Mouse (Mus musculus) forebrain, postnatal 0 days (tissue): ENCODE results near the gene Rab10. TPM values are rescaled to one million over a fixed set of nuclear protein-coding genes. Genes with fewer than 3 reads are reported as not detected.
"Not testable (repeated sequence)": the region's sequence is repeated elsewhere in the genome, so short reads cannot be mapped to it uniquely, and the experiment has no call there.

Source experiments
- ATAC-seq: fragments of 200-750 bp; cut with Nextera tagmentation; 2 replicates; pipeline ENCODE4 v1.8.0; 2017; ENCODE audit warnings: mild to moderate bottlenecking, moderate library complexity
- DNase-seq: peaks from one replicate; pipeline ENCODE4 v3.0.0-alpha.2; 2015
- H3K27ac ChIP-seq: fragments of 300-500 bp; sonication (generic); 2 replicates; pipeline ENCODE4 v1.5.1; 2014; ENCODE audit warnings: low read depth, mild to moderate bottlenecking, antibody characterized with exemption, low read length, moderate library complexity, mixed read lengths
- H3K27me3 ChIP-seq: fragments of 300-500 bp; sonication (generic); 2 replicates; pipeline ENCODE4 v1.6.1; 2014; ENCODE audit warnings: mild to moderate bottlenecking, low read length, mixed read lengths; ENCODE audit not compliant: insufficient read depth
- H3K36me3 ChIP-seq: fragments of 300-500 bp; sonication (generic); 2 replicates; pipeline ENCODE4 v1.6.1; 2014; ENCODE audit warnings: mild to moderate bottlenecking, moderate library complexity; ENCODE audit not compliant: insufficient read depth
- H3K4me1 ChIP-seq: fragments of 300-500 bp; sonication (generic); 2 replicates; pipeline ENCODE4 v1.6.1; 2014; ENCODE audit warnings: antibody characterized with exemption; ENCODE audit not compliant: insufficient read depth
- H3K4me2 ChIP-seq: fragments of 300-500 bp; sonication (generic); 2 replicates; pipeline ENCODE4 v1.6.1; 2014; ENCODE audit warnings: low read depth, mild to moderate bottlenecking, moderate library complexity
- H3K4me3 ChIP-seq: fragments of 300-500 bp; sonication (generic); 2 replicates; pipeline ENCODE4 v1.5.1; 2014; ENCODE audit warnings: low read depth, low read length, mixed read lengths
- H3K9ac ChIP-seq: fragments of 300-500 bp; sonication (generic); 2 replicates; pipeline ENCODE4 v1.6.1; 2014; ENCODE audit warnings: mild to moderate bottlenecking
- H3K9me3 ChIP-seq: fragments of 300-500 bp; sonication (generic); 2 replicates; pipeline ENCODE4 v1.6.1; 2016; ENCODE audit warnings: low read length
- CTCF ChIP-seq: sonication (generic); IDR thresholded peaks from 2 replicates; pipeline ENCODE4 v1.5.1; 2016; ENCODE audit warnings: antibody characterized with exemption, control low read depth, low read depth
- WGBS: fragments of 180-500 bp; shearing (Covaris S2); extraction: QIAGEN DNeasy Blood & Tissue Kit; methylation state at CpG from one replicate; pipeline ENCODE4 v1.1.7; 2014; 5-methylcytosine and 5-hydroxymethylcytosine counted together
- polyA plus RNA-seq: library from polyadenylated mRNA; unstranded; fragments of >200 nt; fragmentation: Nextera tagmentation; extraction: Ambion mirVana; gene quantifications from 2 replicates; pipeline ENCODE4 v1.2.1, GENCODE M21; 2015
- total RNA-seq: library from RNA; depleted of rRNA; stranded (reverse); fragments of >200 nt; gene quantifications from 2 replicates; pipeline ENCODE4 v1.2.3, GENCODE M21; 2014

The Rab10 gene
- total and polyA plus RNA-seq, 2 experiments from 2014 or later = 151 to 237 TPM

DNA sequence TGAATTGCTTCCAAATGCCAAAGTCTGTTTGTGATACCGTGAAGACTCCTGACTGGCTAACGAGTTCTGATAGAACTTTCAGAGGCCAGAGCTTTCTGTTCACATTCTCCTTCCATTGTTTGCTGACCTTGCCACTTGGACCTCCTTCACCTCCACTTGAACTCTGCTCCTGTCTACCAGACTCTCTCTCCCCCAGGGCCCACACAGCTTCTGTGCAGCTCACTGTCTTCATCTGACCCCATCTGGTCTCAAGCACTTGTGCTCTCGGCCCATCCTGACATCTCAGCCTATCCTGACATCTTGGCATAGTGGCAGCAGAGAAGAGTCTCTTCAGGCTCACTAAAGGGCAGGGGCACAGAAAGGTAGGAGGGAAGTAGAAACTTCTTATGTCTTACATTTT lies 7.2 kb upstream of the Rab10 start:
- ATAC-seq = no peak
- no peak for DNase-seq
- Histone ChIP-seq H3K27ac (no peak overlapping the region), H3K4me1 (no peaks in the 10 kb centered on the region), H3K36me3 (no peaks in the 10 kb centered on the region), H3K9me3 (no peaks in the 10 kb centered on the region), H3K27me3 (no peaks in the 10 kb centered on the region), H3K9ac (no peak overlapping the region), H3K4me3 (no peak overlapping the region), H3K4me2 (no peak overlapping the region)
- TF ChIP-seq CTCF = no peak
- 63% methylated on average over 3 of the region's 3 CpGs for WGBS

DNA sequence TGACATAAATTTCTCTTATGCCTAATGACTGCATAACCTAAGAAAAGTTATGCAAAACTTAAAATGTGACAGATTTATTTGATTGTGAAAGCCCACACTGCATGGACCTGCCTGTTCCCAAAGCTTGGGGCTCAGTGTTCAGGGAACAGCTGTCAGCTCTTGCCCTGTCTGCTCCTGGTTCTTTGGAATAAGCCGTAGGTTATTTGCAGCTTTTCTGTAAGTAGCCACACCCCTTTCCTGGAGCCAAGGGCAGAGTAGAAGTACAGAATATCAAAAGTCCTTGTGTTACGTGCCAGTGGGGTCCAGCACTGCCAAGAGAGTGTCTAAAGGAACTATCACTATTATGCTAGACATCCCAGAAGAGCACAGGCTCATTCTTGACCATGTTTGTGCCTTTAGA lies 6.3 kb upstream of the Rab10 start:
- no peak for DNase-seq

DNA sequence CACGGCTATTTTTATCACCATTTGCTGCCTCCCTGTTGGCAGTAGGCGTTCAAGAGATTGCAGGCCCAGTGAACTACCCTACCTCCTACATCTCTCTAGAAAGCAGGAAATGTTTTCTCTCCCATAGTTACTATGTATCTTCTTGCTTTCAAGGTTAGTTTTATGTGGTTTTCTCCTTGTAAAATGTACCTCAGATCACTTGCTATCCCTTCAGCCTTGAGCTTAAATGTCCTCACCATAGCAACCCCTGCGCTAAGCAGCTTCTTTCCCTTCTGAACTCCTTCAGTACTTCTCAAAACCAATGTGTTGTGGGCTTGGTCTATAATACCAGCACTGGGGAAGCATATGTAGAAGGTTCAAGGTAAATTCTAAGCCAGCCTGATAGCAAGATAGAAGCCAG lies 3.1 kb upstream of the Rab10 start:
- ATAC-seq (no peak), DNase-seq (no peak)
- no peak overlapping the region for H3K4me3 ChIP-seq
- no peak overlapping the region for H3K27ac ChIP-seq
- peaks cover 5% of the 10 kb centered on the region for H3K4me1 ChIP-seq
- no peaks in the 10 kb centered on the region for H3K36me3 ChIP-seq
- no peak overlapping the region for H3K9ac ChIP-seq
- 88% methylated on average over 3 of the region's 3 CpGs for WGBS
- no peak overlapping the region for H3K4me2 ChIP-seq
- TF ChIP-seq CTCF = no peak
- no peaks in the 10 kb centered on the region for H3K27me3 ChIP-seq
- no peaks in the 10 kb centered on the region for H3K9me3 ChIP-seq

More for the DNA sequence above, 6.3 kb upstream of the Rab10 start:
- Histone ChIP-seq H3K4me3 (no peak overlapping the region), H3K4me2 (no peak overlapping the region), H3K9ac (no peak overlapping the region), H3K9me3 (no peaks in the 10 kb centered on the region), H3K4me1 (no peaks in the 10 kb centered on the region), H3K27me3 (no peaks in the 10 kb centered on the region), H3K36me3 (no peaks in the 10 kb centered on the region), H3K27ac (no peak overlapping the region)
- 31% methylated on average over 2 of the region's 2 CpGs for WGBS
- no peak for ATAC-seq
- TF ChIP-seq CTCF = no peak

DNA sequence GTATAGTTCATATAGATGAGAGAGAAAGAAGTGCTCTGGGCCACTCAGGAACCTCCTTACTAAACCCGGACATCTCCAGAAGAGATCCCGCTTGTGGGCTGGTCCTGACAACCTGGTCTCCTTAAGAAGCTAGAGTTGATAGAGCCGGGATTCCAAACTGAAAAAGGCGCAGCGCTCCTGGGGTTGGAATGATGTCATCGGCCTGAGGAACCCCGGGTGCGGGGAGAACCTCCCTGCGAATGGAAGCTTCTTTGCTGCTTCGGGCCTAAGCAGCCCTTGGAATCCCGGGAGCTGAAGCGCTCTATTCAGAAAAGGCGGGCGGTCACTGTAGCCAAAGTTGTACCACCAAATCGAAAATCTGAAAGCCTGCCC lies 538 bp upstream of the Rab10 start:
- 2% methylated on average over 15 of the region's 15 CpGs for WGBS
- H3K4me1 ChIP-seq = peaks cover 24% of the 10 kb centered on the region
- peak overlapping the region; percentile 86 for H3K9ac ChIP-seq
- no peak for ATAC-seq
- peak overlapping the region; percentile 84 for H3K27ac ChIP-seq
- no peaks in the 10 kb centered on the region for H3K36me3 ChIP-seq
- H3K27me3 ChIP-seq = no peaks in the 10 kb centered on the region
- TF ChIP-seq CTCF = no peak
- peak overlapping the region; percentile 72 for H3K4me2 ChIP-seq
- H3K4me3 ChIP-seq = peak overlapping the region; percentile 86
- H3K9me3 ChIP-seq = no peaks in the 10 kb centered on the region
- no peak for DNase-seq

DNA sequence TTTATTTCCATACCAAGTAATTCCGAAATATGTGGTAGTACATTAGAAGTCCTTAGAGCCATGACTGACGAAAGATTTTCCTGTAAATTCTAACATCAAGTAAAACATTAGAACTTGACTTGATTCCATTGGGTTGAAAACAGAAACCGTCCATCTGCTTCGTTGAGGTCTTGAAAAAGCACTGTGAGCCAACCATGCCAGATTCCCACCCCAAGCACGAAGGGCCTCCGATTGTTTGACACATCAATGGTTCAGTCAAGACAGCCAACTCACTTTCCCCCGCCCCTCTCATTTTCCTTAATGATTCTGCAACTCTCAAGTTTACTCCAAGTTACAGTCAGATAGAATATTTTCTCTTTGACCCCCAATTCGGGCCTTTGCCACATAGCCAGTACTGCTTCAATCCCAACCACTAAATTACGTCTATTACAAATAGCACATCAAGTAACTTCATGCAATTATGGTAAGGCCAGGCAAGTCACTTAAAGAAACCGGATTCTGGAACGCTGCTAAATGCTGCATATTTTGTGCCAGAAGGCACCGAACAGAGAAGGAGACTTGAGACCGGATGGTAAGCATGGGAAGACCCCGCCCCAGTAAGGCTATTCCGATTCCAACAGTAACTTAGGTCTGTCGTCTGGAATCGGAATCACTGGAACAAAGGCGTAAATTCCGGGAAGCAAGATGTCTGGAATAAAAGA lies 1.1 kb downstream of the Rab10 start:
- DNase-seq (peak; percentile 47), ATAC-seq (no peak)
- Histone ChIP-seq H3K27me3 (no peaks in the 10 kb centered on the region), H3K27ac (peak overlapping the region; percentile 96), H3K36me3 (no peaks in the 10 kb centered on the region), H3K4me3 (peak overlapping the region; percentile 86), H3K9ac (peak overlapping the region; percentile 86), H3K4me2 (peak overlapping the region; percentile 78), H3K4me1 (peaks cover 24% of the 10 kb centered on the region), H3K9me3 (no peaks in the 10 kb centered on the region)
- no peak for TF ChIP-seq CTCF
- 2% methylated on average over 19 of the region's 19 CpGs for WGBS

GRCm38 (mm10) chr12:3307587-3307986 lies 2.2 kb downstream of the Rab10 start:
- Histone ChIP-seq H3K4me3 (peak overlapping the region; percentile 86), H3K36me3 (no peaks in the 10 kb centered on the region), H3K9me3 (no peaks in the 10 kb centered on the region), H3K27me3 (no peaks in the 10 kb centered on the region), H3K4me2 (peak overlapping the region; percentile 78), H3K27ac (no peak overlapping the region), H3K9ac (peak overlapping the region; percentile 86), H3K4me1 (peaks cover 24% of the 10 kb centered on the region)
- no peak for TF ChIP-seq CTCF
- ATAC-seq (no peak), DNase-seq (no peak)
- 43% methylated on average over 6 of the region's 6 CpGs for whole genome bisulfite sequencing

GRCm38 (mm10) chr12:3305238-3305637 lies 4.5 kb downstream of the Rab10 start:
- H3K36me3 ChIP-seq = no peaks in the 10 kb centered on the region
- peaks cover 20% of the 10 kb centered on the region for H3K4me1 ChIP-seq
- H3K4me2 ChIP-seq = no peak overlapping the region
- no peak overlapping the region for H3K9ac ChIP-seq
- ATAC-seq (no peak), DNase-seq (no peak)
- WGBS = 94% methylated on average over 2 of the region's 2 CpGs
- no peak overlapping the region for H3K27ac ChIP-seq
- no peaks in the 10 kb centered on the region for H3K9me3 ChIP-seq
- TF ChIP-seq CTCF = no peak
- no peaks in the 10 kb centered on the region for H3K27me3 ChIP-seq
- H3K4me3 ChIP-seq = no peak overlapping the region

GRCm38 (mm10) chr12:3297622-3298021 lies 12.1 kb downstream of the Rab10 start:
- not testable (repeated sequence) for H3K9ac ChIP-seq, H3K4me1 ChIP-seq, H3K9me3 ChIP-seq, H3K27ac ChIP-seq, H3K27me3 ChIP-seq, H3K4me2 ChIP-seq, H3K36me3 ChIP-seq, ATAC-seq, H3K4me3 ChIP-seq, DNase-seq
- 96% methylated on average over 6 of the region's 6 CpGs for WGBS
